Mouse (Mus musculus): ENCODE results near the gene Prc1.
A peak's percentile ranks its signal among the peaks of the same experiment; 100 is the strongest.
"Not testable (repeated sequence)": the region's sequence is repeated elsewhere in the genome, so short reads cannot be mapped to it uniquely, and the experiment has no call there.

Gene Prc1

GRCm38 (mm10) chr7:80285725-80286124 lies 8.5 kb upstream of the Prc1 start:
- no peak for DNase-seq (ENCODE audit: low spot score)

- no peak for DNase-seq (ENCODE audit: low spot score)
Observed at GRCm38 (mm10) chr7:80287736-80288135, 6.5 kb upstream of the Prc1 start.

GRCm38 (mm10) chr7:80294764-80295648 lies 756 bp downstream of the Prc1 start:
- DNase-seq (ENCODE audit: low spot score) = no peak

- no peak for DNase-seq (ENCODE audit: low spot score)
Observed at GRCm38 (mm10) chr7:80296462-80296861, 2.2 kb downstream of the Prc1 start.

GRCm38 (mm10) chr7:80297041-80297440 lies 2.8 kb downstream of the Prc1 start:
- DNase-seq (ENCODE audit: low spot score) = no peak

GRCm38 (mm10) chr7:80298754-80299153 lies 4.5 kb downstream of the Prc1 start:
- no peak for DNase-seq (ENCODE audit: low spot score)

GRCm38 (mm10) chr7:80299568-80299967 lies 5.3 kb downstream of the Prc1 start:
- no peak for DNase-seq (ENCODE audit: low spot score)

- DNase-seq (ENCODE audit: low spot score) = no peak
Observed at GRCm38 (mm10) chr7:80301522-80301921, 7.3 kb downstream of the Prc1 start.

- no peak for DNase-seq (ENCODE audit: low spot score)
Observed at GRCm38 (mm10) chr7:80307766-80308165, 13.5 kb downstream of the Prc1 start.

- DNase-seq (ENCODE audit: low spot score) = no peak
Observed at GRCm38 (mm10) chr7:80310771-80311170, 16.5 kb downstream of the Prc1 start.

GRCm38 (mm10) chr7:80315733-80316132 lies 21.5 kb downstream of the Prc1 start:
- DNase-seq (ENCODE audit: low spot score) = no peak

GRCm38 (mm10) chr7:80317439-80318115 lies 23.3 kb downstream of the Prc1 start:
- DNase-seq (ENCODE audit: low spot score) = no peak

GRCm38 (mm10) chr7:80318670-80319069 lies 24.4 kb downstream of the Prc1 start:
- no peak for DNase-seq (ENCODE audit: low spot score)

GRCm38 (mm10) chr7:80319846-80320496 lies 25.7 kb downstream of the Prc1 start:
- DNase-seq (ENCODE audit: low spot score) = no peak

GRCm38 (mm10) chr7:80323336-80323735 lies 29.1 kb downstream of the Prc1 start:
- no peak for DNase-seq (ENCODE audit: low spot score)

GRCm38 (mm10) chr7:80324043-80324815 lies 30.0 kb downstream of the Prc1 start, which contains the start of gene Rccd1:
TSS of gene Rccd1 (minus strand) at chr7:80324454.
- peak; percentile 91 for DNase-seq (ENCODE audit: low spot score)

GRCm38 (mm10) chr7:80324816-80325119 lies 30.5 kb downstream of the Prc1 start:
- DNase-seq (ENCODE audit: low spot score) = not testable (repeated sequence)

- no peak for DNase-seq (ENCODE audit: low spot score)
Observed at GRCm38 (mm10) chr7:80325292-80325868, 31.1 kb downstream of the Prc1 start.

- no peak for DNase-seq (ENCODE audit: low spot score)
Observed at GRCm38 (mm10) chr7:80326076-80326475, 31.8 kb downstream of the Prc1 start.

GRCm38 (mm10) chr7:80330278-80330677 lies 36.0 kb downstream of the Prc1 start:
- no peak for DNase-seq (ENCODE audit: low spot score)

- DNase-seq (ENCODE audit: low spot score) = no peak
Observed at GRCm38 (mm10) chr7:80331433-80331832, 37.2 kb downstream of the Prc1 start.

GRCm38 (mm10) chr7:80334848-80335247 lies 40.6 kb downstream of the Prc1 start:
- no peak for DNase-seq (ENCODE audit: low spot score)

All from T-cell, adult 2 months (primary cell).